ENCODE assay signal across 1 mouse cellular context in the genomic region with DNA sequence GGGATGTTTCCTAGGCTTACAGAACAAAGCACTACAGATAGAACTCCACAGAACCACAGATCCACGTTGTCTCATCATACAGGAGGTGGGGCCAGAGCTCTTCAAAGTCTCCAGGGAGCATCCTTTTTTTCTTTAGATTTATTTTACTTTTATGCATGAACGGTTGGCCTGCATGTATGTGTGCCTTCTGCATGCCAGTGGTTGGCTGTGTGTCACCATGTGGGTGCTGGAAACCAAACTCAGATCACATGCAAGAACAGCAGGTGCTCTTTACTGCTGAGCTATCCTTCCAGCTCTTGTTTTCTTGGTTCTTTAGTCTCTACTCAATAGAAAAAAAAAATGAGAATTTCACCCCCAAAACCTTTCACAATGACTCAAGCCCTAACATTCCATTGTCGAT.
TF ChIP-seq lines count a peak whose summit lies in the region.

No protein-coding gene starts in this region.

TF ChIP-seq in CH12.LX, 34 proteins besides CTCF, POLR2A, EP300 and RAD21:
- peak; percentile 59 for TF ChIP-seq BHLHE40 (IDR thresholded peaks at IDR 0.05; ENCODE audit: low read depth, low read length)
- TF ChIP-seq E2F4 (IDR thresholded peaks at IDR 0.05; ENCODE audit: insufficient replicate concordance, low read depth, low read length): no peak
- TF ChIP-seq MAFK (IDR thresholded peaks at IDR 0.05; ENCODE audit: insufficient replicate concordance, low read length): no peak
- 0 out of 2 replicates have a peak, but pooled peaks have one; percentile 26 for TF ChIP-seq IRF4 (IDR thresholded peaks at IDR 0.05; ENCODE audit: low read depth, low read length)
- no peak for TF ChIP-seq TBP (conservative IDR thresholded peaks at IDR 0.05; ENCODE audit: low read depth, low read length)
- TF ChIP-seq MAZ (IDR thresholded peaks at IDR 0.05; ENCODE audit: low read depth, low read length): no peak
- TF ChIP-seq USF2 (conservative IDR thresholded peaks at IDR 0.05; ENCODE audit: low read depth, low read length): no peak
- peak; percentile 67; the same call in 1 of the 2 replicates for TF ChIP-seq ZNF384 (IDR thresholded peaks at IDR 0.05; ENCODE audit: low read depth, low read length)
- TF ChIP-seq TCF12 (IDR thresholded peaks at IDR 0.05; ENCODE audit: low read depth, low read length): no peak
- TF ChIP-seq SMC3 (IDR thresholded peaks at IDR 0.05; ENCODE audit: low read depth, low read length): no peak
- TF ChIP-seq ZC3H11A (IDR thresholded peaks at IDR 0.05; ENCODE audit: low read depth, low read length): no peak
- TF ChIP-seq MEF2A (IDR thresholded peaks at IDR 0.05; ENCODE audit: borderline replicate concordance, low read depth, low read length): no peak
- no peak for TF ChIP-seq NRF1 (IDR thresholded peaks at IDR 0.05; ENCODE audit: low read depth, low read length)
